Mouse (Mus musculus): ENCODE data around the gene Sfi1.
"Not testable (repeated sequence)": the region's sequence is repeated elsewhere in the genome, so short reads cannot be mapped to it uniquely, and the experiment has no call there.

DNA sequence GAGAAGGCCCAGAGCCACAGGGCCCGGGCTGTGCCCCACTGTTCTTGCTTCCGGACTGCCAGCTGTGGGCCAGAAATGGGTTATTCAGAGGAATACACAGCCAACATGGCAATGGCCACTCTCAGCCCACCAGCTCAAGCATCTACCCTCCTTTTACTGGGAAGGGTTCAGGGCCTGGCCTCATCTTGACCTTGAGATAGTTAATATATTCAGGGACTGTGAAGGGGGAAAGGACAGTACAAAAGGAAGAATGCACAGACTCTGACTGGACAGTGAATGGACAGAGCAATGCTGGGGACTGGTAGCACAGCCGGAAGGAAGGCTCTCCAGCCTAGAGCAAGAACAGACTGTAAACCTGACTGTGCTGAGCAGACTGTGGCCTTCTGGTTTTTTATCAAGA lies 57.3 kb downstream of the Sfi1 start:
- not testable (repeated sequence) for TF ChIP-seq CTCF (IDR thresholded peaks at IDR 0.05; ENCODE audit: low read depth, low read length); GATA1 (IDR thresholded peaks at IDR 0.05; ENCODE audit: borderline replicate concordance, low read length); TAL1 (conservative IDR thresholded peaks at IDR 0.05; ENCODE audit: low read depth, low read length)

All from G1E (cell line).